Mouse (Mus musculus): Measurements from ENCODE around the gene Rnase2a. TPM values are rescaled to one million over a fixed set of nuclear protein-coding genes. Genes with fewer than 3 reads are reported as not detected.

Rnase2a gene
- total and polyA plus RNA-seq, 3 experiments: not detected

DNA sequence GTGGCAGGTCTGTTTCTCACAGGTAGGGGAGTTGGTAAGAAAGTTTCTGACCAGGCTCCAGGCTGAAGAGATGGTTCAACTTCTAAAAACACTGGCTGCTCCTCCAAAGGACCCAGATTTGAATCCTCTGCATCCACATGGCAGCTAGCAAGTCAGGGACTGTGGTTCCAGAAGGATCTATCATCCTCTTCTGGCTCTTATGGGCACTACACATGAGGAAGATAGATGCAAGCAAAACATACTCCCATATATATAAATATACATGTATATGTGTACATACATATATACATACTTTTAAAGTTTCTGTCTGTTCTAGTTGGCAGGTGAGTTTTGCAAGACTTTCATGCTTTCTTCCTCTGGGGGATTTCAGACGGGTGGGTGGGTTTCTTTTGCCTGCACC lies 12.8 kb upstream of the Rnase2a start:
- H3K79me2 ChIP-seq (ENCODE audit: control insufficient read depth, insufficient read depth, low read length, poor library complexity): no peaks in the 10 kb centered on the region
- H3K36me3 ChIP-seq (ENCODE audit: control insufficient read depth in 1 of 2, insufficient read depth in 2 of 2, low read length in 2 of 2): no peaks in the 10 kb centered on the region
- H3K9me3 ChIP-seq (replicated peaks; ENCODE audit: insufficient read depth, low read length): no peaks in the 10 kb centered on the region
- no peak overlapping the region for H3K4me3 ChIP-seq (ENCODE audit: control insufficient read depth in 1 of 2, insufficient read depth in 1 of 2, low read depth in 2 of 2, low read length in 2 of 2)
- H3K27me3 ChIP-seq (ENCODE audit: control insufficient read depth in 1 of 2, insufficient read depth in 2 of 2, low read length in 2 of 2): no peaks in the 10 kb centered on the region
- DNase-seq (ENCODE audit: low read depth, low spot score): no peak
- H3K27ac ChIP-seq (ENCODE audit: control insufficient read depth, low read depth, low read length): no peak overlapping the region
- H3K4me1 ChIP-seq (ENCODE audit: control insufficient read depth in 1 of 2, insufficient read depth in 2 of 2, low read length in 2 of 2): no peaks in the 10 kb centered on the region
- TF ChIP-seq MYB (IDR thresholded peaks at IDR 0.05; ENCODE audit: low read depth, low read length): no peak
- no peak for TF ChIP-seq MXI1 (IDR thresholded peaks at IDR 0.05; ENCODE audit: low read depth, low read length)
- TF ChIP-seq TBP (IDR thresholded peaks at IDR 0.05; ENCODE audit: low read depth, low read length): no peak
- TF ChIP-seq EP300 (IDR thresholded peaks at IDR 0.05; ENCODE audit: low read depth in 1 of 2, low read length in 2 of 2): no peak
- TF ChIP-seq USF1 (IDR thresholded peaks at IDR 0.05; ENCODE audit: low read depth, low read length): no peak
- TF ChIP-seq USF2 (IDR thresholded peaks at IDR 0.05; ENCODE audit: borderline replicate concordance in 1 of 2, insufficient read depth in 1 of 2, low read depth in 1 of 2, low read length in 2 of 2): no peak
- H3K9ac ChIP-seq (ENCODE audit: control insufficient read depth, low read depth, low read length, poor library complexity, severe bottlenecking): no peak overlapping the region

DNA sequence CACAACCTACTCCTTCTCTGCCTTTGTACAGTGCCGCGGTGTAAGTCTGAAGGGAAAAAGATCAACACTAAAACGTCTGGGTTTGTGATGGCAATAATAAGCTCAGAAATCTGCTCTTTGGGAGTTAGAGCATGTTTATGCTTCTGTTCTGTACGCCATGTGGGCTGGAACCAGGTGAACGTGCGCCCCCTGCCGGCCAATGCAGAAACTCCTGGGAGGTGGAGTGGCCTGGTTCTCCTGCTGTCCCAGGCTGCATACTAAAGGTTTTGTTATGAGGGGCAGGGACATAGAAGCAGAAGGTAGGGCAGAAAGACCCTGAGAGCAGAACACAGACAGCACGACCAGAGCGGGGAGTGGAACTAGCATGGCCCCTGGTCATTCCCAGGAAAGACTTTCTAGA lies 10.2 kb upstream of the Rnase2a start:
- no peak overlapping the region for H3K27ac ChIP-seq (ENCODE audit: control insufficient read depth, low read depth, low read length)
- H3K9me3 ChIP-seq (replicated peaks; ENCODE audit: insufficient read depth, low read length): no peaks in the 10 kb centered on the region
- peak; percentile 62 for DNase-seq (ENCODE audit: low read depth, low spot score)
- H3K9ac ChIP-seq (ENCODE audit: control insufficient read depth, low read depth, low read length, poor library complexity, severe bottlenecking): no peak overlapping the region
- no peaks in the 10 kb centered on the region for H3K4me1 ChIP-seq (ENCODE audit: control insufficient read depth in 1 of 2, insufficient read depth in 2 of 2, low read length in 2 of 2)
- no peak overlapping the region for H3K4me3 ChIP-seq (ENCODE audit: control insufficient read depth in 1 of 2, insufficient read depth in 1 of 2, low read depth in 2 of 2, low read length in 2 of 2)
- no peaks in the 10 kb centered on the region for H3K36me3 ChIP-seq (ENCODE audit: control insufficient read depth in 1 of 2, insufficient read depth in 2 of 2, low read length in 2 of 2)
- H3K27me3 ChIP-seq (ENCODE audit: control insufficient read depth in 1 of 2, insufficient read depth in 2 of 2, low read length in 2 of 2): no peaks in the 10 kb centered on the region
- no peaks in the 10 kb centered on the region for H3K79me2 ChIP-seq (ENCODE audit: control insufficient read depth, insufficient read depth, low read length, poor library complexity)
- TF ChIP-seq ZNF384 (IDR thresholded peaks at IDR 0.05; ENCODE audit: low read depth, low read length) (no peak), UBTF (IDR thresholded peaks at IDR 0.05; ENCODE audit: borderline replicate concordance, insufficient read depth, low read depth, low read length) (no peak), MXI1 (IDR thresholded peaks at IDR 0.05; ENCODE audit: low read depth, low read length) (no peak), CTCF (IDR thresholded peaks at IDR 0.05 in 2 of 3, conservative IDR thresholded peaks at IDR 0.05 in 1 of 3; ENCODE audit: control insufficient read depth in 1 of 3, insufficient read depth in 1 of 3, low read depth in 2 of 3, low read length in 3 of 3, poor library complexity in 1 of 3, severe bottlenecking in 1 of 3) (peak; percentile 68 to 80 (median 71)), RAD21 (IDR thresholded peaks at IDR 0.05; ENCODE audit: low read depth, low read length) (peak; percentile 62), TBP (IDR thresholded peaks at IDR 0.05; ENCODE audit: low read depth, low read length) (no peak), MYC (IDR thresholded peaks at IDR 0.05; ENCODE audit: low read depth, low read length) (0 out of 2 replicates have a peak, but pooled peaks have one; percentile 48), ZC3H11A (IDR thresholded peaks at IDR 0.05; ENCODE audit: low read depth, low read length) (peak; percentile 55), ZKSCAN1 (IDR thresholded peaks at IDR 0.05; ENCODE audit: low read depth, low read length) (no peak), NELFE (IDR thresholded peaks at IDR 0.05; ENCODE audit: low read depth, low read length) (no peak), MAX (IDR thresholded peaks at IDR 0.05; ENCODE audit: low read length) (0 out of 2 replicates have a peak, but pooled peaks have one; percentile 23), SMC3 (IDR thresholded peaks at IDR 0.05; ENCODE audit: low read depth, low read length) (peak; percentile 81), EP300 (IDR thresholded peaks at IDR 0.05; ENCODE audit: low read depth in 1 of 2, low read length in 2 of 2) (no peak)
